Mouse (Mus musculus) kidney, adult 18-20 months (tissue): ENCODE data around the gene Itga7.
"Not testable (repeated sequence)": the region's sequence is repeated elsewhere in the genome, so short reads cannot be mapped to it uniquely, and the experiment has no call there.

ENCODE experiments used
- DNase-seq: peaks from one replicate; pipeline ENCODE4 v3.0.0; 2021

Gene Itga7

DNA sequence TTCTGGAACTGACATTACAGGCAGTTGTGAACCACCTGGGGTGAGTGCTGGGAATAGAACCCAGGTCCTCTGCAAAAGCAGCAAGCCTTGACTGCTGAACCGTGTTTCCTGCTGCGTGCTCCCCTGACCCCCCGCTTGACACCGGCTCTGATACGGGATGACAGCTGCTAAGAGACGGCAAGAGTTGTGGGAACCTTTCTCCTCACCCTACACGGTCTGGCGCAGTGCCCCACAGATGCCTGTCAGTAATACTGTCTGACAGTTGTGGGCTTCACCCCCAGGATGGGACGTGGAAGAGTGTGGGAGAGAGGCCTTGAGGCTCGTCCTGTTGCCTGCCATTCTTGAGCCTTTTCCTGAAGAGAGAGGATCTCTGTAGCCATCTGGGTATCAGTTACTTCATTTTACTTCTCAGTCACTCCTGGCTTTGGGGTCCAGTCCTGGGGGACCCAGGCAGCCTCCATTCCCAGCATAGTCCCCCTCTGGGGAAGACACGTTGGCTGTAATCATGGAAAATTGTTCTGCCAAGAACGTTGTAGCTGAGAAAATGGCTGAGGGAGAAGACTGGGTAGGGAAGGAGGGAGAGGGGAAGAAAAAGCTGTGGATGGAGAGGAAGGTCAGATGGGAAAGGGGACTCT is 4.3 kb downstream of the Itga7 start:
- DNase-seq: no peak

DNA sequence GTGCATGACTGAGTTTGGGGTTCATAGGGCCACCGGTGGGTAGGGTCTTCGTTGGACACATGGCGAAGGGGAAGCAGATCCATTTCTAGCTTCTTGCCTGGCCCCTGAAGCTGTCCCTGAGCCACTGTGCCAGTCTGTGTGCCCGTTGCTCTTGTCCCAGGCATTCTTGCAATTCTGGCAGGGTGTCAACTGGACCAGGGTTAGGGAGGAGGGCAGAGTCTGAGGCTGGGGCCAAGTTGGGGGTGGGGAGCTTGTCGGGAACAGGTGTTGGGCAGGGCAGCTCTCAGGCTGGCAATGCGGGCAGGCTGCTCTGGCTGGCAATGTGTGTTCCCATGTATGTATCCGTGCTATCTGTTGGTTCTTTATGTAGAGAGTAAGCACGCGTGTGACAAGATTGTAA is 4.8 kb downstream of the Itga7 start:
- peak; percentile 87 for DNase-seq

DNA sequence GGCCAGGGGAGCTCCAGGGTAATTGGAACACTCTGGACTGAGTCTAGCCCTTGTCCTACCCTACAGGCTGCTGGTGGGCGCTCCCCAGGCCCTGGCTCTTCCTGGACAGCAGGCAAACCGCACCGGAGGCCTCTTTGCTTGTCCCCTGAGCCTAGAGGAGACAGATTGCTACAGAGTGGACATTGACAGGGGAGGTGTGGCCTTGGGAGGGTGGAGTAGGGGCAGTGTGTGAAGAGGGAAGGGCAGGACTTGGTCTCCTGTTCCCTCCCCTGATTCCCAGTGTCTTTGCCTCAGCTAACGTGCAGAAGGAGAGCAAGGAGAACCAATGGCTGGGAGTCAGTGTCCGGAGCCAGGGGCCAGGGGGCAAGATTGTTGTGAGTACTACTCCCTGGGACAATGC is 5.4 kb downstream of the Itga7 start:
- peak; percentile 53 for DNase-seq

DNA sequence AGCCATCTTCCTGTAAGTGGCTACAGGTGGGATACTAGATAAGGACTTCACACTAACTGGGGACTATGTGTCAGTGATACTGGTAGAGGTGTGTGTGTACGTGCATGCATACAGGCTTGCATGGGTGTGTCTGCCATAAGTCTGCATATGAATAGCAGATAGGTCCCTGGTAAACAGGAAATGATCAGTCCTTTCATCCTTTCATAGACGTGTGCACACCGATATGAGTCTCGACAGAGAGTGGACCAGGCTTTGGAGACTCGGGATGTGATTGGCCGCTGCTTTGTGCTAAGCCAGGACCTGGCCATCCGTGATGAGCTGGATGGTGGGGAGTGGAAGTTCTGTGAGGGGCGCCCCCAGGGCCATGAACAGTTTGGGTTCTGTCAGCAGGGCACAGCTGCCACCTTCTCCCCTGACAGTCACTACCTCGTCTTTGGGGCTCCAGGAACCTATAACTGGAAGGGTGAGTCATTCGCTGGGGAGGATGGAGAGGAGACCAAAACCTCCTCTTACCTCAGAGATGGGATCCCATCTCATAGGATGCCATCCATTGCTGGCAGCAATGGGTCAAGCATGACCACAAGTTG is 7.0 kb downstream of the Itga7 start:
- no peak for DNase-seq

DNA sequence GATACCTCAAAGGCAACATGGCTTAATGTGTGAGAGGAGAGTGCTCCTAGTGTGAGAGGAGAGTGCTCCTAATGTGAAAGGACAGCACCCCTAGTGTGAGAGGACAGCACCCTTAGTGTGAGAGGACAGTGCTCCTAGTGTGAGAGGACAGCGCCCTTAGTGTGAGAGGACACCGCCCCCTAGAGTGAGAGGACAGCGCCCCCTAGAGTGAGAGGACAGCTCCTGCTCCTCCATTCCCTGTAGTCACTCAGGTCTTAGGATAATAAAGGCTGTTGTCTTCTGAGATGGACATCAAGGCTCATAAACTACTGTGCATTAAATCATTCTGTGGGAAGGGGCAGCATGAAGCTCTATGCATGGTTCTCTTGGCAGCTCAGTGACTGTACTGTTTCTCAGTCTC is 12.1 kb downstream of the Itga7 start:
- DNase-seq: peak; percentile 67

DNA sequence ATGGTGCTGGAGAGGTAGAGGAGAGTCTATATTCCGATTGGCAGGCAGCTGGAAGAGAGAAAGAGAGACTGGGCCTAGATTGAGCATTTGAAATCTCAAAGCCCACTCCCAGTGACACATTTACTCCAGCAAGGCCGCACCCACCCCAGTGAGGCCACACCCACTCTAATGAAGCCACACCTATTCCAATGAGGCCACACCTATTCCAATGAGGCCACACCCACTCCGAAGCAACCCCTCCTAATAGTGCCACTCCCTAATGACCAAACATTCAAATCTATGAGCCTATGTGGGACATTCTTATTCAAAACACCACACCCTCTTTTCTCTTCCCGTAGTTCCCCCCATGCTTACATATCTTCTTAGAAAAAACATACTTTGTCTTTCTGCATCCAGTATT is 13.9 kb downstream of the Itga7 start:
- no peak for DNase-seq

DNA sequence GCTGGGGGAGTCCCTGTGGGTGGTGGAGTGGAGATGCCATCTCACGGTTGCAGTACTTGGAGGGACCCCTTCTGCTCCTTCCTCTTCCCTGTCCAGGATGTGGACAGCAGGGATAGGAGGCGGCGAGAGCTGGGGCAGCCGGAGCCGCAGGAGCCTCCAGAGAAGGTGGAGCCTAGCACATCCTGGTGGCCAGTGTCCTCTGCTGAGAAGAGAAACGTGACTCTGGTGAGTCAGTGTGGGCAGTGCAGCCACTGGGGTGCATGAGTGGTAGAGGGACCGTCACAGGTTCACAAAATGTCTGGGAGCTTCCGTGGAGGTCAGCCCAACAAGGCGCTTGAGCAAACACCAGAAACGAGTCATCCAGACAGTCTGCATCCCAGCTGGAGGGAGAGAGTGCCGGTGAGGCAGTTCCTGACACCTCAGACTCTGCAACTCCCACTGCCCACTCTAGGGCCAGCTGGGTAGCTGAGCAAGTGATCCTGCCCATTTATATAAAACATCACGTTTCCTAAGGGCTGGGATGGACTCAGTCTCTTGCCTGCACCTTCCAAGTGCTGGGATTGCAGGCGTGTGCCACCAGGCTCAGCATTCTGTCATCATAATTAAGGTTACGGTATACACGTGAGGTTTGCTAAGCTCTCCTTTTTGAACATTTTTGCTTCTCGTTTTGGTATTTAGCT is 16.7 kb downstream of the Itga7 start:
- no peak for DNase-seq

DNA sequence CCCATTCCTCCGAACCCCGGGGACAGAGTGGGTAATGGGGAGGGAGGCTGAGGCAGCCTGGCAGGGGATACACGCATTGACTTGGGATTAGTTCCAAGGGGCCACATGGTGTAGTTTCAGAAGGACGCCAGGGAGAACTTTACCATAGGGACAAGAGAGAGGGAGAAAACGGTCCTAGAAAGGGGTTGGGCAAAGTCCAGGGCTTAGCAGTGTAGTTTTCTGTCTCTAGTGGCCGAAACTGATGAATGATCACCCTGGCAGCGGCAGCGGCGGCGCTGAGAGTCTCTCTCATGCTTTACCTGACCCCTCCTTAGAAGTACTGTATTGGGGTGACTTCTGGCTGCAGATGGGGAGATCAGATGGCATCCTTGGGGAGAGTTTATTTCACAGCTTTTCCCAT is 24.7 kb downstream of the Itga7 start:
- no peak for DNase-seq

DNA sequence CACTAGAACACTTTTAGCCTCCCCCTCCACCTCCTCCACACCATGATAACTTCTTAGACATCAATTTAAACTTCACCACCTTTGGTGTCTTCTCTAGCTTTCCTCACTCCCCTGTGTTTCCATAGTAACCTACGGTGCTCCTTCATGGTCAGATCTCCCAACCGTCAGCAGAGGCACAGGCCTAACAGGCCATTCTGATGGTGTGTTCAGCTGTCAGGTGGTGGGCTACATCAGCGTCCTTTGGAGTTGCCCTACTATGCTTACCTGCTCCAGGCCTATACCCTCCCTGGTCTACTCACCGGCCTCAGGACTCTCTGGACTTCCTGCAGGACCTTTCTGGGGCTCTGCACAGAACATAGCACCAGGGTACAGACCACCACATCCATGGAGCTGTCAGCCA is 26.5 kb downstream of the Itga7 start:
- no peak for DNase-seq

DNA sequence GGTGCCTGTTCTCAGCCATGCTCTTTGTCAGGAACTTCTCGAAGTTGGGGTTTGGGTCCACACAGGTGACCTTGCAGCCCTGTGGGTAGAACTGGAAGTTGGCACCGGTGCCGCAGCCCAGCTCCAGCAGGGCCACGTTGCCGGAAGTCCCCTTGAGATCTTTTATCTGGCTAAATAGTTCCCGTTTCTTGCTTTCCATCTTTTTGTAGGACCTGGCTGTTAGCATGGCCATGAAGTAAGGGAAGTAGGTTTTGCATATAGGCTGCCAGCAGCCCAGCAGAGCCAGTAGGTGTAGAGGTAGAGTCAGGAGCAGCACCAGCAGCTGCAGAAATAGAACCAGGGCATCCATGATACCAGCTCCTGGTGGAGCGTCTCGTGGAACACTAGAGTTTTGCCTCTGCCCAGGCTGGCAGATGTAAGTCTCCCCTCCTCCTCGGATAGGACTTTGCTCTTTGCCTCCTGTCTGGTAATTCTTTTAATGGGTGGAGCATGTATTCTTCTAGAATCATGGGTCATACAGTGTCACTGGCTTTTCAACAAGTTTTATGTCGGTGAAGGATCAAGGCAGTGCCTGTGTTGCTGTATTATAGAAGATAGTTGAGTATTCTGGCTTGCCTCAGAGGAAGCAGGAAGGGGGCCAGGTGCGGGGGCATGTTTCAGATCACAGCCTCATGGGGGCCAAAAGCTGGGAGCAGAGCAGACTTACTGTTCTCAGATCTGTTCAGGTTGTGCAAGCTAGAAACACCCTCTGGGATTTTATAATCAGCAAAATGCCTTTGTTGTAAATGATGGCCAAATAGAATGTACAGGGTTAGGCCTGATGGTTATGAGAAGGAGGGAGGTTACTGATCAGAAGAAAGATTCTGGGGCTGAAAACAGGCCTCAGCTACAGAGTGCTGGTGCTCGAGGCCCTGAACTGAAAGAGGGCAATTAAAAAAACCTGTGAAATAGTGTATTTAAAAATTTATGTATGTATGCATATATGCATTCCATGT is 27.3 kb downstream of the Itga7 start, which contains the start of gene Mettl7b:
Gene Mettl7b (minus strand): TSS at position 399 of the 995 bp plus-strand sequence.
- peak; percentile 73 for DNase-seq

DNA sequence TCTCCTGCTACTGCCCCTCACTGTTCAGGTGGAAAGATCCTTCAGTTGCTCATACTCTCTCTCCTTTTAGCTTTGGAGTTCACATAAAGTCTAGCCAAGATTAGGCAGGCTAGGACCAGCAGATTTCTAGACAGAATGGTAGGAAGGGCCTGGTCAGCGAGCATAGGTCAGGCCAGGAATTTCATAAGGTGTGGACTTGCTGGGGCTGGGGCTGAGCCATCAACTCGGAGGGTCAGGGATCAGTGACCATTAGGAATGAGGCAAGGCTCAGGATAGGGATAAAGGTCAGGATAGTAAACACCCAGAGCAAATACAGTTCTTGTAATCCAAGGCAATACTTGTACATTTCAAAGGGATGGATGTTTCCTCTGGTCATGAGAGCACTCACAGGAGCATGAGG is 31.3 kb downstream of the Itga7 start:
- DNase-seq: peak; percentile 44

DNA sequence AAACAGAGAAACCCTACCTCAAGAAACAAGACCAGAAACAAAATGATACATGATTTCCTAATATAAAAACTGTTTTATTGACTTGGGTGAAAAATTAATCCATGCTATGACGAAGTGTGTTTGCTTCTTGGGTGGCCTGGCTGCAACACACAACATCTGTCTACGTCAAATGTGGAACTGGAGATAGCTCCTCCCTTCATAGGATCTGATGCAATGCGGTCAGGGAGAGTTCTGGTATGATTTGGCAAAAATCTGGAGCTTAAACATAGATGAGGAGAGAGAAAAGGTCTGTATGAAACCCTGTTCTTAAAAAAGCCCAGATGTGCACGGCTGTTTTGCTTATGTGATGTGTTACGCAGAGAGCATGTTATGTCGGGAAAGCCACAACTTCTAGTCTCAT is 32.3 kb downstream of the Itga7 start:
- DNase-seq: no peak

DNA sequence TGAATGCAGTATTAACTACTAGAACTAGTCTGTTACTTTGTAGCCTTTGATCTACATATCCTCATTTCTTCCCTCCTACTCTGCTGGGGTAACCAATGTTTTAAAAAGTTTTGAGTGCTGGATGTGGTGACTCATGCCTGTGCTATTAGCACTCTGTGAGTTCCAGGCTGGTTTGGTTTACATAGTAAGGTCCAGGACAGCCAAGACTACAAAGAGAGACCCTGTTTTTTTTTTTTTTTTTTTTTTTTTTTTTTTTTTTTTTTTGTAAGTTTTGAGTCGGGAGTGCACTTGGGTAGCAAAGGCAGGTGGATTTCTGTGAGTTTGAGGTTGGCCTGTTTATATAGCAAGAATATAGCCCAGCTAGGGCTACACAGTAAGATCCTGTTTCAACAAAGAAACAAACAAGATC is 34.7 kb downstream of the Itga7 start:
- DNase-seq: no peak

DNA sequence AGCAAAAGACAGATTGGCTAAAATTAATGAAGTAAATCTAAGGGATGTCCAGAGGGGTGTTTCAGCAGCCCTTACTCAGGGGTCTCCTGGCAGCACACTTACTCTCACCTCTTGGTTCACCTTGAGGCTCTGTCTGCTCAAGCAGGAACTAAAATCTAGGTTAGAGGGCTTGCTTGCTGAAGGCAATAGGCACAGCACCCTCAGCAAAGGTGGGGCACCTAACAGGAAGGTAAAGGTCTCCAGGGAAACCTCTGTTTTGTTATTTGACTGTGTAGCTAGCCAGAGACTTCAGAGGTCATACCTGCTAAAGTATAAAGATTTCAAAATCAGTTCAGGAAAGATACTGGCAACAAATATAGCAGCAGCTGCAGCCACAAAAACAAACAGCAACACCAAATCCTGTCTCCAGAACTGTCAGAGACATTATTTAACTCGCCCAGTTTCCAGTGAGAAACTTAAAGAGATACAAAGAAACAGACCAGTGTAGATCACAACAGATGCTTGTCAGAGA is 37.2 kb downstream of the Itga7 start:
- no peak for DNase-seq

DNA sequence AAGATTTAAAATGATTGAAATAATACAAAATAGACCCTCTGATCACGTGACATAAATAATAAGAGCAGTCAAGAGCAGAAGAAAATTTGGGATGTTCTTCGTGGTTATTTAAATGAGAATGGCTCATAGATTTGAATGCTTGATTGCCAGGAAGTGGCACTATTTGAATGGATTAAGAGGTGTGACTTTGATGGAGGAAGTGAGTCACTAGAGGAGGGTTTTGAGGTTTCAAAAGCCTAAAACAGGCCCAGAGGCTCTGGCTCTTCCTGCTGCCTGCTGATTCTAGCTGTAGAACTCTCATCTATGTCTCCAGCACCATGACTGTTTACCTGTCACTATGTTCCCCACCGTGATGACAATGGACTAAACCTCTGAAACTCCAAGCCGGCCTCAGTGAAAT is 39.2 kb downstream of the Itga7 start:
- DNase-seq: no peak

DNA sequence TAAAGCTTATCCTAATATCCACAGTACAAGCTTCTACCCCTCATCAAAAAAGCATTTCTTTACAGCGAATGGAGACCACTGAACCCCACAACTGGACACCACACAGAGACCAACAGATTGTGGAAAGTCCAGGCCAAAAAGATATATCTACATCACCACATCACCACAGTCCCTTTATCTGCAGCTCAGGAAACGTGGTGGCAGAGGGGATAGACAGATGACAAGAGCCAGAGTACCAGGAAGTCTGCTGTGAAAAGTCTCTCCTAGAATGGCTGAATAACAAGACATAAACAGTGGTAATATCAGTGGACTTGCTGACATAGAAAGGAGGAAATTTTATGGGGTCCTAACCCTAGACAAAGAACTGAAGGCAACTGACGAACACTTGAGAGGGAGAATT is 42.8 kb downstream of the Itga7 start:
- DNase-seq: no peak

DNA sequence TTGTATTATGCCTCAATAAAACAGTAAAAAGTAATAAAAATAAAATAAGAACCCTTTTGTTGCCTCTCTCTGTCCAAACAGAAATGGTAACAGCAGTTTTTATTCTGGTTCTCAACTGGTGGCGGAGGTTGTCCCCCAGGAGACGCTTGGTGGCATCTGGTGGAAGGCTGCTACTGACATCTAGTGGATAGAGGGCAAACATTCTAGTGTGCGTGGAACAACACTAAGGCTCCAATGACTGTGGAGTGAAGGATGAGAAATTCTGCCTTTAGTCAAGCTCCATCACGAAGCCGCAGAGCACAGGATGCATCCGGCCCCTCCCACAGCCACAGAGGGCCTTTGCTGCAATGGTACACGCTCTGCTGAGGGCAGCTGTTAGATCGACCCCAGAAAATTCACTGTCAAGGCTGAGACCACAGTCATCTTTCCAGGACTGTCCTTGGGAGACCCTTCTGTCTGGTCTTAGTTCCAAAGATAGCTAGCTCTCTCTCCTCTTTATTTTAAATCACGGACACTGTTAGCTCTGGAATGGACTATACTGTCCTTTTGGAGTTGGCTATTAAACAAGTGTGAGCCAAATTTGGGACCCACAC is 44.0 kb downstream of the Itga7 start:
- DNase-seq: peak; percentile 33

DNA sequence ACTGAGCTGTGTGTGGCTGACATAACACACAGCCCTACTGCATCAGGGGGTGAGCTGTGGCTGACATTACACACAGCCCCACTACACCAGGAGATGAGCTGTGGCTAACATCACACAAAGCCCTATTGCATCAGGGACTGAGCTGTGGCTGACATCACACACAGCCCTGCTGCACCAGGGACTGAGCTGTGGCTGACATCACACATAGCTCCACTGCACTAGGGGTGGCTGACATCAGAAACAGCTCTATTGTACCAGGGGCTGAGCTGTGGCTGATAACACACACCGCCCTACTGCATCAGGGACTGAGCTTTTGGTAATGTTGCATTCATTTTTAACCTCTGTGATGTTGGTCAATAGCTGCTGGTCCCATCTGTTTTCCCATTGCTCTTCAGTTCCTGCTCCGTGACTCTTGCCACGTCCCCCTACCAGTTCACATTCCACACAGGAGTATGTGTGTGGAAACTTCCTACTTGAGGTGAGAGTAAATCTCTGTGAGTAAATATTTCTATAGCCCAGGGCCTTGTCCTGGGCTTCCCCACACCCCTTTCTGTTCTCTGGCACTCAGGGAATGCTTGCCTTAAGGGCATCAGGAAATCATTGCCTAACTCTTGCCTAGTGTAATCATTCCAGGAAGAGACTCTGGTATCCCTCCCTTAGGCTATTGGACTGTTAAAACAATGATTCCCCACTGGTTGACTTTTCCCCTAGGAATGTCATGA is 47.2 kb downstream of the Itga7 start:
- no peak for DNase-seq

DNA sequence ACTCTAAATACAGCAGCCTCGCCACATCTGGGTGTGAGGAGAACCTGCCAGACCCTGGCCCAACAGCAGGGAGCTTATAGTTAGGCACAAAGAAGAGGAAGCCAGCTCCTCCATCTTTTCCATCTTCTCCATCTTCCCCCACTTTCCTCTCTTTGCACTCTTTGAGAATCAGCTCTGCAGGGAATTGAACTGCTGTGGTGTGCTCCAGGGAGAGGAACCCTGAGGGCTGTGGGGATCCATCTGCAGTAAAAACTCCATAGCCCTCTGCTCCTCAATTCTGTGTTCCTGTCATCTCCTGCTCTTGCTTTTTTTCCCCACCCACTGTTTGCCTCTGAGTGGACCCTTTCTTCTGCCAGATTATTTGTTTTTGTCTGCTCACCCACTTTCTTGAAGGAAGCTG is 55.5 kb downstream of the Itga7 start, which contains the start of gene Olfr9:
Gene Olfr9 (plus strand): TSS at position 301 of the 400 bp plus-strand sequence.
- not testable (repeated sequence) for DNase-seq

DNA sequence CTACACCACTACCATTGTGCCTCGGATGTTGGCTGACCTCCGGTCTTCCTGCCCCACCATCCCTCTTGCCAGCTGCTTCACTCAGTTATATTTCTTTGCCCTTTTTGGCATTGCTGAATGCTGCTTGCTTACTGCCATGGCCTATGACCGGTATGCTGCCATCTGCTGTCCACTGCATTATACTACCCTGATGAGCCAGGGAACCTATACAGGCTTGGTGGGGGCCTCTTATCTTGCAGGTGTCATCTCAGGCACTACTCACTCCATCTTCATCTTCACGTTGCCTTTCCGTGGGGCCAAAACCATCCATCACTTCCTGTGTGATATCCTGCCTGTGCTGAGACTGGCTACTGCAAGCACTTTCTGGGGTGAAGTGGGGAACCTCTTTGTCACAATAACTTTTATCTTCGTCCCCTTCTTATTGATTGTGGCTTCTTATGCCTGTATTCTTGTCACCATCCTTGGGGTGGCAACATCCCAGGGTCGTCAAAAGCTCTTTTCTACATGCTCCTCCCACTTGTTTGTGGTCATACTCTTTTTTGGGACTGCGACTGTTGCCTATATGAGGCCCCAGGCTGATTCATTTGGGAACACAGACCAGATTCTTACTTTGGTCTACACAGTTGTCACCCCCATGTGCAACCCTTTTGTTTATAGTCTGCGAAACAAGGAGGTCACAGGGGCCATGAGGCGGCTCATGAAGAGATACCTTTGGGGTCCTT is 56.7 kb downstream of the Itga7 start:
- DNase-seq: not testable (repeated sequence)

DNA sequence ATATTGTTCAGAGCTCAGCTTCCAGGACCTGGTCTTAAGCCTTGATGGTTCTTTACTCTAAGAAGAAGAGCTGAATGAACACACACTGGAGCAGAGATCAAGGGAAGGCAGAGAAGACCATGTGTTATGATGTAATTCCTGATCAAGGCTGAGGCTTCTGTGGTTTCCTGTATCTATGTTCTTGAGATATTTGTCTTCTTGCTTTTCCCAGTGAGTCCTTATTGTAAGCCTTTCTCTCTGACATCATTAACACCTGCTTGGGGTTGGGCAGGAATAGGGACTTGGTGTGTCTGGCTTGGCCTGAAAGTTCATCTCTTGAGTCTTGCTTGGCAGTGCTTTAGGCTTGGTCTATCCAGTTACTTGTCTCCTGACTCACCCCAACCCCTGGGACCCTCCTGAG is 57.4 kb downstream of the Itga7 start:
- DNase-seq: no peak
